Mouse (Mus musculus) heart, embryonic 16.5 days (tissue): ENCODE measurements around the gene Limd2. TPM values are rescaled to one million over a fixed set of nuclear protein-coding genes. Genes with fewer than 3 reads are reported as not detected.
A peak's percentile ranks its signal among the peaks of the same experiment; 100 is the strongest.

Source experiments
- ATAC-seq: fragments of 200-750 bp; cut with Nextera tagmentation; replicated peaks from 2 replicates; pipeline ENCODE4 v1.8.0; 2017; ENCODE audit warnings: moderate number of reproducible peaks; ENCODE audit not compliant: insufficient read depth, low FRiP score; ENCODE audit errors: extremely low read depth
- H3K27ac ChIP-seq: fragments of 300-500 bp; sonication (generic); 2 replicates; pipeline ENCODE4 v1.5.1; 2014; ENCODE audit warnings: mild to moderate bottlenecking, low read length, control low read depth, moderate library complexity
- H3K27me3 ChIP-seq: fragments of 300-500 bp; sonication (generic); 2 replicates; pipeline ENCODE4 v1.6.1; 2014; ENCODE audit warnings: low read length, mixed read lengths; ENCODE audit not compliant: control insufficient read depth, insufficient read depth
- H3K36me3 ChIP-seq: fragments of 300-500 bp; sonication (generic); 2 replicates; pipeline ENCODE4 v1.6.1; 2014; ENCODE audit not compliant: control insufficient read depth, insufficient read depth
- H3K4me1 ChIP-seq: fragments of 300-500 bp; sonication (generic); 2 replicates; pipeline ENCODE4 v1.6.1; 2014; ENCODE audit warnings: low read length, mixed read lengths; ENCODE audit not compliant: control insufficient read depth, insufficient read depth
- H3K4me2 ChIP-seq: fragments of 300-500 bp; sonication (generic); 2 replicates; pipeline ENCODE4 v1.6.1; 2014; ENCODE audit warnings: low read depth, mild to moderate bottlenecking, control low read depth, low read length
- H3K4me3 ChIP-seq: fragments of 300-500 bp; sonication (generic); 2 replicates; pipeline ENCODE4 v1.5.1; 2014; ENCODE audit warnings: mild to moderate bottlenecking, control low read depth, low read length
- H3K9ac ChIP-seq: fragments of 300-500 bp; sonication (generic); 2 replicates; pipeline ENCODE4 v1.6.1; 2014; ENCODE audit warnings: low read length, control low read depth
- H3K9me3 ChIP-seq: fragments of 300-500 bp; sonication (generic); replicated peaks from 2 replicates; pipeline ENCODE4 v1.6.1; 2016; ENCODE audit warnings: low read length; ENCODE audit not compliant: control insufficient read depth
- WGBS: fragments of 180-500 bp; shearing (Covaris S2); extraction: QIAGEN DNeasy Blood & Tissue Kit; methylation state at CpG from one replicate; pipeline ENCODE4 v1.1.7; 2014; 5-methylcytosine and 5-hydroxymethylcytosine counted together
- polyA plus RNA-seq: library from polyadenylated mRNA; unstranded; fragments of >200 nt; fragmentation: Nextera tagmentation; extraction: Ambion mirVana; gene quantifications from 2 replicates; pipeline ENCODE4 v1.2.1, GENCODE M21; 2015

The Limd2 gene
- polyA plus RNA-seq, 1 experiment from 2014 or later = 107 TPM

- Histone ChIP-seq H3K27ac (no peak overlapping the region), H3K4me3 (no peak overlapping the region), H3K9me3 (no peaks in the 10 kb centered on the region), H3K9ac (no peak overlapping the region), H3K27me3 (no peaks in the 10 kb centered on the region), H3K36me3 (peaks cover 16% of the 10 kb centered on the region), H3K4me2 (no peak overlapping the region), H3K4me1 (peaks cover 16% of the 10 kb centered on the region)
- no peak for ATAC-seq
- WGBS = 78% methylated on average over 2 of the region's 2 CpGs
Observed at GRCm38 (mm10) chr11:106162237-106162636, 1.6 kb upstream of the Limd2 start.

DNA sequence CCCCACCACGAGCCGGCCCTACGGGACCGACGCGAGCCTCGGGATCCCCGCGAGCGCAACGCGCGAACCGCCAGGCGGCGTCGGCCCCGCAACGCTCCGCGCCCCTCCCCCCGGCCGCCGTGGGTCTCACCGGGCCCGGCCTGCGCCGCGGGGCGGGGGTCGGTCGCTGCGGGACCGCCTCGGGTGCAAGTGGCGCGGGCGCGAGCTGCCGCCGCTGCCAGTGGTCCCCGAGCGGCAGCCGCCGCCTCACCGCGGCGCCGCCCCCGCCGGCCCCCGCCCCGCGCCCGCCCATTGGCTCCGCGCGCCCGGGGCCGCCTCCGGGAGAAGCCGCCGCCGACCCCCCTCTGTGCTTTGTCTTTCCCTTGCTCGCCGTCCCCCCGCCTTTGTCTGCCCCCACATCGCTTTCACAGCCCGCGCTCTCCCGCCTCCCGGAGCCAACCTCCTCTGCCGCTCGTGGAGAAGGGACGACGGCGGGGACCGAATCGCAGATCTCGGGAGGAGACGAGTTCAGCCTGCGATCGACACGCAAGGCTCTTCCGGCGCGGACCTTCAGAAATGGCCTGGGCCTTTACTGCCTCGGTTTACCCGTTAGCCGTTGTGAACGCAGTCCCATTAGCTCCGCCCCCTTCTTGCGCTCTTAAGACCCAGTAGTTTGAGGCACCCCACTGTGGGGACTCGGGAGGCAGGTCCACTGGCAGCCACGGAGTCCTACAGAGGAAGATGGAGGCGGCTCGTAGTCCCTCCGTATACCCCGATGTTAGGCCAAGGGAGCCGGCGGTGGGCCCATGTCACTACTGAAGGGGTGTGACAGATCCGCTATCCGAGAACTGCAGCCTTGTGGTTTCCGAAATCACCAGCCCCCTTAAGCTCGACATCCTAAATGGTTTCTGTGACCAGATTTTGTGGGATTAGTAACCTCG, 479 bp downstream of the Limd2 start:
- Histone ChIP-seq H3K4me2 (peak overlapping the region; percentile 89), H3K27ac (peak overlapping the region; percentile 92), H3K9me3 (no peaks in the 10 kb centered on the region), H3K4me3 (peak overlapping the region; percentile 73), H3K4me1 (peaks cover 16% of the 10 kb centered on the region), H3K9ac (peak overlapping the region; percentile 92), H3K27me3 (no peaks in the 10 kb centered on the region), H3K36me3 (peaks cover 16% of the 10 kb centered on the region)
- WGBS = under 1% methylated on average over 85 of the region's 106 CpGs
- peak; percentile 78 for ATAC-seq

DNA sequence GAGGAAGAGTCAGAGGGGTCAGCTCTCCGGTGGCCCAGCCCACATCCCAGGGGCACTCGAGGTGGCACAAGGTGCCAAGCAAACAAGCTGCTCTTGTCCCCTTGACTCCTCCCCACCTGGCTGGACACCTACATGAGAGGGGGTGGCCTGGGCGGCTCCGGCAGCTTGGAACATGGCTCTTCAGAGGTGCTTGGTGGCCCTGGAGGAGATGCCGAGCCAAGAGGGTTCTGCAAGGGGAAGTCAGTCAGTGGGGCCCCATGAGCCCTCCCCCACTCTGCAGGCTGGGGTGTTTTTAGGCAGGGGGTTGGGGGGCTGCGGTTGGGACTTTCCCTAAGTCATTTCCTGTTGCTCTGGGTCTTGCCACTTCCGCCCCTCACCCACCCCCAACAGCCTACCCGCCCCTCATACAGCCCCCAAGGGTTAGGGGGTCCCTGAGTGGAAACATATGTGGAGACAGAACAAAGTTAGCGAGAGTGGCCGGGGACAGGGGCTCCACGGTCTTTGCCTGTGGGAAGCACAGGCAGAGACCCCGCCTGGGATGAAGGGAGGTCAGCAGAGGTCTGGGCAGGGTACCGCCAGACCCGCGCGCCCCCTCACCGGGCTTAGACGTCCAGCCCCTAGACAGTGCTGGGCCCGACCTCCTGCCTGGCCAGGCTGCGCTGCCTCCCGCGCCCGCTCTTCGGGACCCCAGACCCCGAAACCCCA, 1.3 kb downstream of the Limd2 start:
- H3K36me3 ChIP-seq = peaks cover 22% of the 10 kb centered on the region
- H3K4me3 ChIP-seq = peak overlapping the region; percentile 73
- H3K27me3 ChIP-seq = no peaks in the 10 kb centered on the region
- ATAC-seq = peak; percentile 35
- H3K9ac ChIP-seq = peak overlapping the region; percentile 92
- peak overlapping the region; percentile 89 for H3K4me2 ChIP-seq
- peak overlapping the region; percentile 92 for H3K27ac ChIP-seq
- peaks cover 16% of the 10 kb centered on the region for H3K4me1 ChIP-seq
- WGBS = under 1% methylated on average over 25 of the region's 25 CpGs
- no peaks in the 10 kb centered on the region for H3K9me3 ChIP-seq

- Histone ChIP-seq H3K36me3 (peaks cover 25% of the 10 kb centered on the region), H3K27me3 (no peaks in the 10 kb centered on the region), H3K27ac (peak overlapping the region; percentile 92), H3K4me1 (peaks cover 16% of the 10 kb centered on the region), H3K4me3 (peak overlapping the region; percentile 73), H3K4me2 (peak overlapping the region; percentile 89), H3K9me3 (no peaks in the 10 kb centered on the region), H3K9ac (peak overlapping the region; percentile 92)
- WGBS = 35% methylated on average over 9 of the region's 9 CpGs
- ATAC-seq = 0 out of 2 replicates have a peak, but pooled peaks have one; percentile 1
Observed at GRCm38 (mm10) chr11:106158930-106159215, 1.8 kb downstream of the Limd2 start.

- H3K27ac ChIP-seq = peak overlapping the region; percentile 92
- H3K4me1 ChIP-seq = peaks cover 16% of the 10 kb centered on the region
- 57% methylated on average over 14 of the region's 14 CpGs for WGBS
- peak overlapping the region; percentile 89 for H3K4me2 ChIP-seq
- H3K9ac ChIP-seq = peak overlapping the region; percentile 92
- H3K36me3 ChIP-seq = peaks cover 23% of the 10 kb centered on the region
- H3K4me3 ChIP-seq = peak overlapping the region; percentile 73
- H3K9me3 ChIP-seq = no peaks in the 10 kb centered on the region
- ATAC-seq = no peak
- H3K27me3 ChIP-seq = no peaks in the 10 kb centered on the region
Observed at GRCm38 (mm10) chr11:106158081-106158929, 2.4 kb downstream of the Limd2 start.

DNA sequence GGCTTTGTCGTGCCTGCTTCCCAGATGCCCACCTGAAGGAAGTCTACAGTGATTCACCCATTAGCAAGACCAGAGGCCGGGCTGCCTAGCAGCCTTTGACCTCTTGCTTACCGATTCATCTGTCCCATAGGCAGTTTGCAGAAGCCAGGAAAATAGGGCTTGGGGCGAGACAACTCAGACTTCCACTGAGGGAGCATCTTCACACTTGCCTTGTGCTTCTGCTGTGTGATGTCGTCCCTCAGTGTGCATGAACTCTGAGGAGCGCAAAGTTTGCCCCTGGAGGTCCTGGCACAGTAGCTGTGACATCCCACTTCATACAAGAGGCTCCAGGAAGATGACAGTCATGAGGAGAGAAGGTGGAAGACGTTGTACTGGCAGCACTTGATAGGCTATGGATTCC, 3.5 kb downstream of the Limd2 start:
- Histone ChIP-seq H3K4me2 (no peak overlapping the region), H3K27ac (no peak overlapping the region), H3K27me3 (no peaks in the 10 kb centered on the region), H3K4me3 (no peak overlapping the region), H3K9ac (no peak overlapping the region), H3K4me1 (peaks cover 16% of the 10 kb centered on the region), H3K9me3 (no peaks in the 10 kb centered on the region), H3K36me3 (peaks cover 25% of the 10 kb centered on the region)
- no peak for ATAC-seq
- 77% methylated on average over 7 of the region's 7 CpGs for WGBS

- no peak for ATAC-seq
- no peak overlapping the region for H3K4me2 ChIP-seq
- H3K27ac ChIP-seq = no peak overlapping the region
- peaks cover 28% of the 10 kb centered on the region for H3K36me3 ChIP-seq
- peaks cover 11% of the 10 kb centered on the region for H3K4me1 ChIP-seq
- no peak overlapping the region for H3K4me3 ChIP-seq
- WGBS = 96% methylated on average over 1 of the region's 1 CpGs
- H3K27me3 ChIP-seq = no peaks in the 10 kb centered on the region
- H3K9ac ChIP-seq = no peak overlapping the region
- H3K9me3 ChIP-seq = no peaks in the 10 kb centered on the region
Observed at GRCm38 (mm10) chr11:106156257-106156656, 4.4 kb downstream of the Limd2 start.

DNA sequence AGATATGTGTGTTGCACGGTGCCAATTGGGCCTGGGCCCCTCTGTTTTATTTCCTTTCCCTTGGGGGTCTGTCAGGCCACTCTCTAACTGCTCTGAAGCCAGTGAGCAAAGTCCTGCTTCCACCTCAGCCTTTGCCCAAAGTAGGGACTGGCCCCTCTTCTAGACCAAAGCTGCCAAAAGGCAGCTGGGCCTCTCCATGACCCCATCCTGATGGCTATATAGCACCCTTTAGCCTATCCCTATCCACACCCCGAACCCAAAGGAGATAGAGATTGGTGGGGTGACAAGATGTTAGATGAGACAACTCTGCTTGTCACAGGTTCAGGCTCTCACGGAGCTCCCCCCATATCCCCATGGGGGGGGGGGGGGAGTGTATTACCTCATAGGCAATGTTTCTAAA, 4.9 kb downstream of the Limd2 start:
- Histone ChIP-seq H3K9ac (no peak overlapping the region), H3K27ac (no peak overlapping the region), H3K4me2 (no peak overlapping the region), H3K36me3 (peaks cover 33% of the 10 kb centered on the region), H3K4me3 (no peak overlapping the region), H3K9me3 (no peaks in the 10 kb centered on the region), H3K27me3 (no peaks in the 10 kb centered on the region), H3K4me1 (peaks cover 6% of the 10 kb centered on the region)
- no peak for ATAC-seq
- 62% methylated on average over 3 of the region's 3 CpGs for WGBS
